Mouse (Mus musculus) myocyte (in vitro differentiated cells): ENCODE results near the gene 2310009B15Rik.

Experiments
- CEBPB ChIP-seq: IDR thresholded peaks from 2 replicates; pipeline ENCODE4 v1.6.1; 2011; ENCODE audit warnings: mild to moderate bottlenecking, moderate library complexity; ENCODE audit not compliant: poor library complexity, insufficient read depth, severe bottlenecking
- E2F4 ChIP-seq: IDR thresholded peaks from one replicate; pipeline ENCODE4 v1.6.1; 2011; ENCODE audit warnings: mild to moderate bottlenecking, control low read depth, moderate library complexity; ENCODE audit not compliant: insufficient read depth
- MYOG ChIP-seq, 3 experiments: IDR thresholded peaks; one replicate each; pipeline ENCODE4 v1.6.1; 2011; ENCODE audit warnings: control low read depth in 2 of 3, low read depth in 2 of 3, mild to moderate bottlenecking in 2 of 3; ENCODE audit not compliant: insufficient read length in 2 of 3, control insufficient read depth in 1 of 3, insufficient read depth in 1 of 3
- POLR2A ChIP-seq: IDR thresholded peaks from one replicate; pipeline ENCODE4 v1.6.1; 2011; ENCODE audit warnings: low read depth, mild to moderate bottlenecking, control low read depth, moderate library complexity; ENCODE audit not compliant: insufficient read length
- POLR2AphosphoS2 ChIP-seq: IDR thresholded peaks from one replicate; pipeline ENCODE4 v1.6.1; 2011; ENCODE audit warnings: low read depth, control low read depth; ENCODE audit not compliant: insufficient read length
- SRF ChIP-seq: IDR thresholded peaks from one replicate; pipeline ENCODE4 v1.6.1; 2011; ENCODE audit warnings: low read depth; ENCODE audit not compliant: control insufficient read depth, insufficient read length
- TCF3 ChIP-seq: IDR thresholded peaks from one replicate; pipeline ENCODE4 v1.6.1; 2011; ENCODE audit warnings: low read depth, control low read depth; ENCODE audit not compliant: insufficient read length

- TF ChIP-seq POLR2A (no peak), POLR2AphosphoS2 (no peak), E2F4 (no peak), TCF3 (no peak), CEBPB (no peak), SRF (no peak), MYOG (IDR thresholded peaks at IDR 0.05; ENCODE audit: control insufficient read depth in 1 of 3, insufficient read depth in 1 of 3, insufficient read length in 2 of 3, low read depth in 2 of 3) (no peak)
These were observed 47.2 kb upstream of the 2310009B15Rik start for GRCm38 (mm10) chr1:138903894-138904293.
